Mouse (Mus musculus) macrophage (primary cell): ENCODE results near the gene Il9. TPM values are rescaled to one million over a fixed set of nuclear protein-coding genes. Genes with fewer than 3 reads are reported as not detected.

Experiments used
- H3K27ac ChIP-seq: fragments of 350-480 bp; formaldehyde crosslinking; 2 replicates; pipeline ENCODE4 v1.9.0; 2021
- H3K36me3 ChIP-seq: fragments of 350-480 bp; formaldehyde crosslinking; 2 replicates; pipeline ENCODE4 v1.9.0; 2021; ENCODE audit errors: inconsistent target
- H3K4me3 ChIP-seq: fragments of 350-480 bp; formaldehyde crosslinking; 2 replicates; pipeline ENCODE4 v1.9.0; 2021; ENCODE audit errors: inconsistent target
- H3K79me2 ChIP-seq: fragments of 350-480 bp; formaldehyde crosslinking; 2 replicates; pipeline ENCODE4 v1.9.0; 2021; ENCODE audit errors: inconsistent target
- WGBS: methylation state at CpG from one replicate; pipeline ENCODE4 v1.1.7; 2026; ENCODE audit warnings: inconsistent platforms; ENCODE audit not compliant: missing documents; 5-methylcytosine and 5-hydroxymethylcytosine counted together
- polyA plus RNA-seq: library from polyadenylated mRNA; stranded (reverse); fragments of 250-400 nt; gene quantifications from 3 replicates; pipeline ENCODE4 v1.2.4, GENCODE M21; 2018; ENCODE audit warnings: inconsistent platforms

The Il9 gene
- polyA plus RNA-seq, 1 experiment from 2014 or later = not detected

DNA sequence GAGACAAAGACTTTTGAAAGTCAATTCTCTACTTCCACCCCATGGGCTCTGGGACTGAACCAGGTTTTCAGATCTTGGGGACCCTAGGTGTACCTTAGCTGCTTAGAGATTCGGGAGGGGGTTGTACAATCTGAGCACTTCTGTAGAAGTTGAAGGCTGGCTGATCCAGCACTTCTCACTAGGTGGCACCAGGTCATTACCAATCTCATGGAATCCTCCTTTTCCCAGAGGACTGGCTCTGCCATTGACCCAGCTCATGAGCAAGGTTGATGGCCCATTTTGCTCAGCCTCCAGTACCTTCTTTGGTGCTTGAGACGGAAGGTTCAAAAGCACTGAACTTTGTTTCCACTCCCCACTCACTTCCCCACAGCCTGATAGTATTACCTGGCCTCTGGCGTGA, 18.1 kb upstream of the Il9 start:
- 82% methylated on average over 3 of the region's 3 CpGs for WGBS
- Histone ChIP-seq H3K79me2 (no peaks in the 10 kb centered on the region), H3K27ac (no peak overlapping the region), H3K36me3 (no peaks in the 10 kb centered on the region), H3K4me3 (no peak overlapping the region)

DNA sequence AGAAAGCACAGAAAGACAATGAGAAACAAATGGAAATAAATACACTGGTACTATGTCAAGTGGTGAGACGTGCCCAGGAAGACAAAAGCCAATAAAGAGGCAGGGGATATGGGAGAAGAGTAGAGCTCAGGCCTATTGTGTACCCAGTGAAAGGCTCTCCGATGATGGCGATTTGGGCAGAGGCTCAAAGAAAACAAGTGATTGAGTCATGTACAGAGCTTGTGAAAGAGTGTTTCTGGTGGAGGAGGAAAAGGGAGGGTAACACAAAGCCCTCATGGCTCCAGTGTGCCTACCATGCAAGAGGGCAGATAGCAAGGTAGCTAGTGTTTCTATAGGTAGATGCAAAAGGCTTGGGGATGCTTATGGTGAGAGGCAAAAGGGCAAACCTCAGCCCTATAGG, 12.4 kb upstream of the Il9 start:
- no peaks in the 10 kb centered on the region for H3K36me3 ChIP-seq
- no peak overlapping the region for H3K27ac ChIP-seq
- no peak overlapping the region for H3K4me3 ChIP-seq
- 92% methylated on average over 3 of the region's 3 CpGs for WGBS
- H3K79me2 ChIP-seq = no peaks in the 10 kb centered on the region

DNA sequence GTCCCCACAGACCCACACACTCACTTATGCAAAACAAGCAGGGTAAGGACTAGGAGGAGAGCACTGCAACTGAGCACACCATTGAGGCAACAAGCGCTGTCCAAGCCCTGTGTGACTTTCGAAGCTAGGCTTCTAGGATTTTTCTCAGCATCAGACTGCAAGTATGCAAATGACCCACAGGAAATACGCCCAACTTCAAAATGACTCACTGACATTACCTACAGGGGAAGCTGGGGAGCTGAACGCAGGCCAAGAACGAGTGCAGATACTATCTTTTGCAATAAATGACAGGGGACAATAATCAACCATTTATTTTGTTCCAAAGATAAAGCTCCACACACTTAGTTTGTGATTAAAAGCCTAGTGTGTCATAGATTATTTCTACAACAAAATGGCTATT, 6.0 kb upstream of the Il9 start:
- H3K27ac ChIP-seq = no peak overlapping the region
- WGBS = 41% methylated on average over 5 of the region's 5 CpGs
- no peaks in the 10 kb centered on the region for H3K79me2 ChIP-seq
- H3K36me3 ChIP-seq = no peaks in the 10 kb centered on the region
- H3K4me3 ChIP-seq = no peak overlapping the region

DNA sequence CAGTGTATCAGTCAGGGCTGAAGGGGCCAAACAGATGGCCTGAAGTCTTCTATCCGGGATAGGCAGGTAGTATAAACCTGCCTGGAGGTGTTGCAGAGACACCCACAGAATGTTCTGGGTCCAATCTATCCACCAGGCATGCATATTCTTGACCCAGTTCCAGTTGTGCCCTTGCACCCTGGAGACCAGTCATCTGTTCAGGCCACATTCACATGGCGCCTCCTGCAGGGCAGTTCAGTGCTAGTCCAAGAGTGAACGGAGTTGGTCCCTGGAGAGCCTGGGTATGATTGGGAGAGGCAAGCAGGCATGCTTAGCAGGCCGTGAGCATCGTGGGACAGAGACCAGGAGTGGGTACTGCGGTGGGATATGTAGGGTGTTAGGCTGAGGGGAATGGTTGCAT, 4.0 kb downstream of the Il9 start:
- Histone ChIP-seq H3K36me3 (no peaks in the 10 kb centered on the region), H3K4me3 (no peak overlapping the region), H3K79me2 (no peaks in the 10 kb centered on the region), H3K27ac (no peak overlapping the region)
- WGBS = 89% methylated on average over 6 of the region's 6 CpGs

DNA sequence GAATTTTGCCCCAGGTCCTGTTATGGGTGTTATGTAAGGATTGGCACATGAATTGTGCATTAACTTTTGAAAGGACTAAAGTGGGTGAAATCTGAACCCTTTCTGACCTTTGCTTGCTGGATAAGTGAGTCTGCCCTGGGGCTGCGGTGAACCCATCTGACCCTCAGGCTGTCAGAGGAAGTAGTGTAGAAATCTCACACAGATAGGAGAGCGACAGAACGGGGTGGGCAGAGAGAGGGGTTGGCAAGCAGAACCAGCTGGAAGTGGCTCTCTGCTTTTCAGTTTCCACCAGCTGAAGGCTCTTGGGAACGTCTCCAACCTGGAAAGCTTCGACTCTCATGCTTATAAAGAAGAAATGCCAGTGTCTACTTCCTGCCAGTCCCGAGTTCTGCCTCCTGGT, 4.8 kb downstream of the Il9 start:
- Histone ChIP-seq H3K79me2 (no peaks in the 10 kb centered on the region), H3K27ac (no peak overlapping the region), H3K4me3 (no peak overlapping the region), H3K36me3 (no peaks in the 10 kb centered on the region)
- 3% methylated on average over 6 of the region's 6 CpGs for WGBS

DNA sequence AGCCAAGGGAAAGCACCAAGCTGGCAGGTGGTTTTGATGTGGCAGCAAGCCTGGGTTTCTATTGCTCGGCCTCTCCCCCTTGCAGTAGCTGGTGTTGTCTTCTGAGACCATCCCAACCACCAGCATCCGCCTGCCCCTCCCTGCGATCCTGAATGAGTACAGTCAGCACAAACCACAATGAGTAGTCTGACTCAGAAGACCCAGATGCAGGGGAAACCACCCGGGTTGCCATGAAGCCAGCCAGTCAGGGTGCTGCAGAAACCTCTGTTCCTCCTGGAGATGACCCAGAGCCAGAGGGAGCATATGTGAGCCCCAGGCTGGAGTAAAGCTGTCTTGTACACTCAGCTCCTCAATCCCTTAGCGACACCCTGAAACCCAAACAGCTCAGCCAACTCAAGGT, 5.3 kb downstream of the Il9 start:
- no peaks in the 10 kb centered on the region for H3K79me2 ChIP-seq
- no peaks in the 10 kb centered on the region for H3K36me3 ChIP-seq
- H3K27ac ChIP-seq = no peak overlapping the region
- 14% methylated on average over 5 of the region's 5 CpGs for WGBS
- H3K4me3 ChIP-seq = no peak overlapping the region

DNA sequence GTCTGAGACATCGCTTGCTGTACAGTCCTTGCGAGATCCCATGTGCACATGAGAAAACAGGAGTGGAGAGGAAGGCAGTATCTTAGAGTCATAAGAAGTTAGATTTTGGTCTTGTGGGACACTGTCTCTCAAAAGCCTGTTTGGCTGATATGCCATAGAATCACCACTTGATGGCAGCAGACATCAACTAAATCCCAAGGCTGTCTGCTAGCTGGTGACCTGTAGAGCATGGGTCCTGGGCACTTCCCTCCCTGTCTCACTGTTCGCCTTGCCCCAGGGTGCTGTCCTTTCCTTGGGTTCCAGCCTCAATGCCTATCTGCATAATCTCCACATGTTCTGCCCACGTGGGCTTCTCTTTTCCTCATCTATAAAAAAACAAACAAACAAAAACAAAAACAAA, 6.7 kb downstream of the Il9 start:
- H3K79me2 ChIP-seq = no peaks in the 10 kb centered on the region
- H3K36me3 ChIP-seq = no peaks in the 10 kb centered on the region
- no peak overlapping the region for H3K4me3 ChIP-seq
- no peak overlapping the region for H3K27ac ChIP-seq
- 33% methylated on average over 4 of the region's 4 CpGs for WGBS

DNA sequence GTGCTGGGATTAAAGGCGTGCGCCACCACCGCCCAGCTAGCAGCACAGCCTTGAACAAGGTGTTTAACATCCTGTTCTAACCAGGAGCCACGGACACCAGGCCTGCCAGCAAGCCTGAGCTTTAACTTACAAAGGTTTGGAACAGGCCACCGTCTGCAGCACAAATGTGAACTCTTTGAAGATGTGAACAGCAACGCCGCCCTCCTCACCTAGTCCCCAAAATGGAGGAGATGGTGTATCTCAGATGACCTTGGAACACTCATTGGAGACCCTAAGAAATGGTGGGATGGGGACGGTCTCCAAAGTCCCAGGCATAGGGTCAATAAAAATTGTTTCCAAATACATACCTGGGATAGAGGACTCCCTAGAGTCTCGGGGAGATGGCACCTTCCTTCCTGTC, 9.4 kb downstream of the Il9 start:
- Histone ChIP-seq H3K4me3 (no peak overlapping the region), H3K36me3 (no peaks in the 10 kb centered on the region), H3K79me2 (no peaks in the 10 kb centered on the region), H3K27ac (no peak overlapping the region)
- WGBS = 81% methylated on average over 9 of the region's 9 CpGs

DNA sequence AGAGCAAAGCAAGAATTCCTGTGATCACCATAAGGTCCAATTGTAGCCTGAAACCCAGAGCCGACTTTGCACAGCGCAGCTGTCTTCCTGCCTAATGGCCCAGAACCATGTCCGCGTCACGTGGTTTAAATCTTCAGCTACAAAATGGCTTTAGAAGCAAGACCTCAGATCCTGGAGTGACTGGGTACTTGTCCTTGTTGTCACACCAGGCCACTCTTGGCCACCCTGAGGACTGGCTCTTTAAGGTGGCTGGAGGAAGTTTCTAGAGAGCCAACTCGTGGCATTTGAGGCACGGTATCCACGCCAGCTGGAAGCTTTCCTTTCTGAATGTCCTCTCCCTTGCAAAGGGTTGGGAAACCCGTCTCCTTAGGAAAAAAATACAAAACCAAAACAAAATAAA, 10.1 kb downstream of the Il9 start:
- no peak overlapping the region for H3K4me3 ChIP-seq
- H3K27ac ChIP-seq = no peak overlapping the region
- no peaks in the 10 kb centered on the region for H3K36me3 ChIP-seq
- WGBS = 64% methylated on average over 9 of the region's 9 CpGs
- no peaks in the 10 kb centered on the region for H3K79me2 ChIP-seq

DNA sequence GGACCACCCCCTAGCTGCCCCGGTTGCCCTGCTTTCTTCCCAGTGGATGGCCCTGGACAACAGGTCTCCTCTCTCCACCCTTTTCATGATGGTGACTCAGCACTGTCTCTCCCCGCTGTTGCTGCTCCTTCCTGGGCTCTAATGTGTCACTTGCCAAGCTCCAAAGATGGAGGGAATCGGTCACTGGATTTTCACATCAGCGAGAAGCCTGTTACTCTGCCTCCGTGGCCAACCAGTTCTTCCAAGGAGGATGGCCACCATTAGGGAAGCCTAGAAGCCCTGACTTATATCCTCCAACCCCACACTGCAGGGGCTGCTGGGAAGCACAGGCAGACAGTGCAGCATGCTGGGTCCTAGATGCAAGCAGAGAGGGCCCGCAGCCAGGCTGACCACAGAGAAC, 10.8 kb downstream of the Il9 start:
- WGBS = 88% methylated on average over 6 of the region's 6 CpGs
- H3K79me2 ChIP-seq = no peaks in the 10 kb centered on the region
- H3K4me3 ChIP-seq = no peak overlapping the region

DNA sequence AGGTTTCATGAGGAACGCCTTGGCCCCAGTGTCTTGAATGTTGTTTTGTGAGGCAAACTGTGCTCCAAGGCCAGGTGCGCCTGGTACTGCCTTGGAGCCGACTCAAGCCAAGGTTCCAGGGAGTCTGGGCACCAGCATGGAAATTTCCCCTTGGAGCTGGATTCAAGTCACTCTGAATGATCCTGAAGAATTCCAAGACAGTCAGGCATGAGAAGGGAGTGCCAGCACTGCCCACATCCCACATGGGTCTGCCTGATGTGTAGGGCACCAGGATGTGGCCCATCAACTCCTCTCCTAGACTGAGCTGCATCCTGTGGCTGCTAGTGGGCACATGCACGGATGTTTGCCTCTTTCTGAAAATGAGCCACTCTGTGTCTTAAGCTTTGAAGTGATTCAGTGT, 13.5 kb downstream of the Il9 start:
- 86% methylated on average over 4 of the region's 4 CpGs for WGBS
- H3K4me3 ChIP-seq = no peak overlapping the region
- no peaks in the 10 kb centered on the region for H3K79me2 ChIP-seq
- H3K36me3 ChIP-seq = no peaks in the 10 kb centered on the region
- no peak overlapping the region for H3K27ac ChIP-seq

More for the DNA sequence above, 10.8 kb downstream of the Il9 start:
- Histone ChIP-seq H3K36me3 (no peaks in the 10 kb centered on the region), H3K27ac (no peak overlapping the region)

DNA sequence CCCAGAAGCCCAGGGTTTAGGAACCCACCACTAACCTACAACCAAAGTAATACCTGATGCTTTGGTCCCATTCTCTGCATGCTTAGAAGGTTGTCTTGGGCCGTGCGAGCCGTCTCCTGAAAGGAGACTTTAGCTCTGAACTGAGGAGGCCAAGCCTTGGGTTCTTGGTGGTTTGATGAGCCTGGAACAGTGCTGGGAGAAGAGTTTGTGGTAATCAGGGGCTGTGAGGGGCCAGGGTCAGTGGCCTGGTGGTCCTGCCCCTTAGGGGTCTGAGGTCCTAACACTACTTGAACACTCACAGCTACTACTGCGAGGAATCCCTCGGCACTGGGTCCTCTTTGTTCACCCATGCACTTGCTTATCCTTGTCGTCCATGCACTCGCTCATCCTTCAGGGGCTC, 14.3 kb downstream of the Il9 start:
- H3K4me3 ChIP-seq = no peak overlapping the region
- H3K79me2 ChIP-seq = no peaks in the 10 kb centered on the region
- no peak overlapping the region for H3K27ac ChIP-seq
- no peaks in the 10 kb centered on the region for H3K36me3 ChIP-seq
- WGBS = 94% methylated on average over 7 of the region's 7 CpGs

DNA sequence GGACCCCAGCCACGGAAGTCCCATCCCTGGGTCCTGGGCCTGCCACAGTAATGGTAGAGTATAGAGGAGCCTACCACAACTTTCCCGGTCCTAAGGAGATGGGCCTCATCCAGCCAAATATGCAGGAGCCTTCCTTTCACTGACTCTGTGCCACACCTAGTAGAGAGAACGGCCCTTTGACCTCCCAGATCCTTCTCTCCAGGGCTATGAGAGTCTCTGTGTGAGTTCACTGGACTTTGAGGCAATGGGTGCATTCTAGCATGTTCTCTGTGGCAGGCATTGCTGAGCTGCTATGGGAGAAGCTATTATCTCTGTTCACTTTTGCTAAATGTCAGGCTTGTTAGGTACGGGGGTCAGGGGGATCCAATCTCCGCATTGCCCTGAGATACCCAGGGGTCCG, 18.3 kb downstream of the Il9 start:
- H3K27ac ChIP-seq = no peak overlapping the region
- H3K79me2 ChIP-seq = no peaks in the 10 kb centered on the region
- no peak overlapping the region for H3K4me3 ChIP-seq
- WGBS = 97% methylated on average over 4 of the region's 6 CpGs
- H3K36me3 ChIP-seq = no peaks in the 10 kb centered on the region

DNA sequence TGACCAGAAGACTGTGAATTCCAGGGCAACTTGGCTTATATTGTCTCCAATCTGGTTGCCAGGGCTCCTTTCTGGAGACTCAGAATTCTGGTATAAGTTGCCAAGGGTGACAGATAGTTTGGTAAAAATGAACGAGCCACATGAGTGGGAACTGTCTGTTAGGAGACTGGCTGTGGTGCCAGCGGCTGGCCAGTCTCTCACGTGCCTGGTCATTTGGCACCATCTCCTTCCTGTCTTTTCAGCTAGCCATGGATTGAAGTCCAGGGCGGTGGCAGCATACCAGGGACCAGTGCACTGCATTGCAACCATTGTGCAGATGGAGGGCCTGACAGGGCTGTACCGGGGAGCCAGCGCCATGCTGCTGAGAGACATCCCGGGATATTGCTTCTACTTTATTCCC, 18.8 kb downstream of the Il9 start:
- no peaks in the 10 kb centered on the region for H3K36me3 ChIP-seq
- H3K79me2 ChIP-seq = no peaks in the 10 kb centered on the region
- no peak overlapping the region for H3K4me3 ChIP-seq
- no peak overlapping the region for H3K27ac ChIP-seq
- WGBS = 88% methylated on average over 7 of the region's 7 CpGs

DNA sequence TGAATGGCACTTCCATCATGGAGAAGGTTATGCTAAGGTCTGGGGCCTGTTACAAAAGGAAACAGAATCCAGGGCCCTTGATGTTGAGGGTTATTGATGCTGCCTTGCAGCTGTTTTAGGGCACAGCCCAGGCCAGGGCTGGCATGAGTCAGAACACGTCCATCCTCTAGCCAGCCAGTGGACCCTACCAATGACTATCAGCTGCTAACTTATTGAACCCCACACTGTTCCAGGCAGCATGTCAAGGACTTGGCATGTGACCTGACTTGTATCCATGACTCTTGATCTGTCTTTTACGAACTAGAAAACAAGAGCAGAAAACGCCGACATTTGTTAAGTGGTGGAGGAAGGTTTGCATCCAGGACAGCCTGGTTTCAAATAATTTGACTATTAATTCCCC, 19.3 kb downstream of the Il9 start:
- H3K27ac ChIP-seq = no peak overlapping the region
- no peak overlapping the region for H3K4me3 ChIP-seq
- H3K79me2 ChIP-seq = no peaks in the 10 kb centered on the region
- no peaks in the 10 kb centered on the region for H3K36me3 ChIP-seq
- WGBS = 96% methylated on average over 4 of the region's 4 CpGs

DNA sequence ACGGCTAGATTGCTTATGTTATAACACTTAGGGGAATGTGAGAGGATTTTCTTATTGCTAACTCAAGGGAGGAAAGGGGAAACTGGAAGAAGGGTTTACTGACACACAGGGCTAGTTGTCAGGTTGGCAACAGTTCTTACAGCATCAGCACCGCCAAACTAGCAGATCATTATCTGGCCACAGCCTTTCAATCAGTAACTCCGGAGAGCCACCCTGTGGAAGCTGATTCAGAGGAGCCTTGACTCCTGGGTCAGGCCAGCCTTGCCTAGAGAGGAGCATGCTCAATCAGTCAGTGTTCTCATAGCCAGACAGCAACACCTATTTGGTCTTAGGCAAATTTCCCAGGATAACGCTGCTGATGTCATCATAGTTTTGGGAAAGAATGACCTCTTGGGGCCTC, 20.6 kb downstream of the Il9 start:
- Histone ChIP-seq H3K79me2 (no peaks in the 10 kb centered on the region), H3K36me3 (no peaks in the 10 kb centered on the region), H3K27ac (no peak overlapping the region), H3K4me3 (no peak overlapping the region)
- 73% methylated on average over 4 of the region's 4 CpGs for WGBS
